Mouse (Mus musculus): ENCODE results near the gene AW146154.
"Not testable (repeated sequence)": the region's sequence is repeated elsewhere in the genome, so short reads cannot be mapped to it uniquely, and the experiment has no call there.

The AW146154 gene

DNA sequence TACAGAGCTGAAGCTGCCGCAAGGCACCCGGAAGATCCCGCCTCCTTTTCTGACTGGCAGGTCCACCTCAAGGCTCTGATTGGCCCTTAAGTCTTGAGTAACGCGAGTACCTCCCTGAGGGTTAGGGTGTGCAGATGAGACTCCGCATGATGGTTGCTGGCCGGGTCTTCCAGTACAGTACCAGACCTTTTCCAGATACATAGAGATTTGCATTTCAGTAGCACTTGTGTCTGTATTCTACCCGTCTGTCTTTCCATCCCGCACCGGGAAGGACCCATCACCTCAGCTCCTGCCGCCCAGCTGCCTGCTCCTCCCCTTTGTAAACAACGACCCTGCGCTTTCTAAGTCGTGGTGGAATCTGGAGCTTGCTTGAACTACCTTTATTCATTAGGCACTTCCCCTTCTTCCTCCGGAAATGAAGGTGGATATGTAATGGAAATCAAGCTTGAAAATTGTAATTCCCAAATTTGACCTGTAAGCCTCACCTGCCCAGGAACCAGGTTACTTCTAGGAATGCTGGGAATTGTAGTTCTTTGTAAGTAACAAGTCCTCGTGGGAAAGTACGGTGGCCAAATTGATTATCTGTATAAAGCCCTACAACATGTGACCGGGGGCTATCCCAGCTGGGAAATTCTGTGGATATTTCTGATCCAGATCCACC lies at the start of gene AW146154, which contains the start of gene Gm20449:
AW146154 (minus strand) TSS at position 502 of the 661 bp plus-strand sequence.
Gm20449 (minus strand) TSS at position 29 of the 661 bp plus-strand sequence.
- DNase-seq (ENCODE audit: low spot score) = peak; percentile 89

- no peak for DNase-seq (ENCODE audit: low spot score)
These were observed 13.0 kb upstream of the AW146154 start for GRCm38 (mm10) chr7:41512672-41513071.

- DNase-seq (ENCODE audit: low spot score) = no peak
These were observed 12.5 kb upstream of the AW146154 start for GRCm38 (mm10) chr7:41512207-41512606.

DNA sequence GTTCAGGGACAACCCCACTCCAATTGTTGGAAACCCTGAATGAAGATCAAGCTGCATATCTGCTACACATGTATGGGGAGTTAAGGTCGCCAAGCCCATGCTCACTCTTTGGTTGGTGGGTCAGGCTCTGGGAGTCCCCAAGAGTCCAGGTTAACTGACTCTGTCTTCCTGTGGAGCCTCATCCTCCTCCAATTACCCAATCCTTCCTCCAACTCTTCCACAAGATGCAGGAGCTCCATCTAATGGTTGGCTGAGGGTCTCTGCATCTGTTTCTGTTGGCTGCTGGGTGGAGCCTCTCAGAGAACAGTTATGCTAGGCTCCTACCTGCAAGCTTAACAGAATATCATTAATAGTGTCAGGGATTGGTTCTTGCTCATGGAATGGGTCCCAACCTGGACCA lies 2.7 kb upstream of the AW146154 start:
- no peak for DNase-seq (ENCODE audit: low spot score)

DNA sequence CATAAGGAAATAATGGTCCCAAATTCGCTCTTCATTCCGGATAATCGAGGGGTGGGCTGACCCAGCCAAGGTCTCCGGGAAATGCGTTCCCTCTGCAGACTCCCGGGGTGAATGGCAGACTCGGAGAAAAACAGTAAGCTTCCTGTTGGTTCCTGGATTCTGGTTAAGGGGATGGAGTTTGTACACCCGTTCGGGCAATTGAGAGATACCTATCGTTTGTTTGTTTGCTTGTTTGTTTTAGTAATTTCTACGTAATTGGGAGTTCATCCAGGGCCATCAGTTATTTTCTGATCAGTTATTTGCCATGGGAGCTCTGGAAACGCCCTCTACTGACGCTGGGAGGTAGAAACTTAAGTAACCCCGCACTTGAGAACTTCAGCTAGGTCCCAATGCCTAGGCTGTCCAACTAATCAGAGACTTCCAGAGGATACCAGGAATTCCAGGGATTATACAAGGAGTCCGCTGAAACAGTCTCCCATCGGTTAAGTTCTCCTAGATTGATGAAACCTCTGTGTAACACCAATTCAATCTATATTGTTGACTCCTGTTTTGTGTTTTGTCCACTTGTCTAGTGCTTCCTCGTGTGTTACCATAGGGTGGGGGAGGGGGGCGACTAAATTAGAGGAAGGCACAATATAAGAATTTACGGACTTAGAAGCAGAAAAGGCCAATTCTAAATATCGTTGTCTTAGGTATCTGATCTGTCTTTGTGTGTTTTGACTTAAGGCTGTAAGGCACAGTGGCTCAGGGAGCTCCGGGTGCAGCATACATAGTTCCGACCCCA lies 653 bp upstream of the AW146154 start:
- peak; percentile 62 for DNase-seq (ENCODE audit: low spot score)

DNA sequence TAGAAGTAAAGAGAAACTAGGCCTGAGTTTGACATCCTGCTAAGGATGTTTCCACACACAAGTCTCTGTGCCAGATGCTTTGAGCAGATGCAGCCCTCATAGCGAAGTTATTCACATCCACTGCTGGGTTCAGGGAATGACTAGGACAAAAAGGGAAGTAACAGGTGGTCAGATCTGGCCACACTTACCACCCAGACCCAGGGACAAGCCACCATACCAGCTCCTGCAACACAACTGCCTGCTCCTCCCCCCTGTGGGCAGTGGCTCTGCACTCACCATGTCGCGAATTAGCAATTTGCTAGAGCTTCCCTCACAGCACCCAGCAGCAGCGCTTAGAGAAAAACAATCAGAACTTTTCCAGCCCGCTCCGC lies 687 bp downstream of the AW146154 start:
- DNase-seq (ENCODE audit: low spot score) = not testable (repeated sequence)

DNA sequence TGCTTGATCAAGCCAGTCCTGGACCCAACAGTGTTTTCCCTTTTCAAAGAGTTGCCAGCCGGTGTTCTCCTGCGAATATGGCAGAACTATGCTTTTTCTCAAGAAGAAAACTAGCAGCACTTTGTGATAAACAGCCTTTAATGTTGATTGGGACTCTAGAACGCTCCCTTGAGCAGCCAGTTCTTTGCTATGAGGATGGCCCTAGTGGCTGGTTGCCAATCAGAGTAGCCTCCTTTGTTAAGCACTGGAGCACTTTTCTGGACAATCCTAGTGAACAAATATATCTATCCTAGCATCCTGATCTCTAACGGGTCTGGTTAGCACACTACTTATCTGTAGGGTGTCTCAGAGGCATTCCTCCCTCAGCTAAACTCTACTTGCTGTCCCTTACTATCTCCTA lies 1.2 kb downstream of the AW146154 start:
- peak; percentile 2 for DNase-seq (ENCODE audit: low spot score)

DNA sequence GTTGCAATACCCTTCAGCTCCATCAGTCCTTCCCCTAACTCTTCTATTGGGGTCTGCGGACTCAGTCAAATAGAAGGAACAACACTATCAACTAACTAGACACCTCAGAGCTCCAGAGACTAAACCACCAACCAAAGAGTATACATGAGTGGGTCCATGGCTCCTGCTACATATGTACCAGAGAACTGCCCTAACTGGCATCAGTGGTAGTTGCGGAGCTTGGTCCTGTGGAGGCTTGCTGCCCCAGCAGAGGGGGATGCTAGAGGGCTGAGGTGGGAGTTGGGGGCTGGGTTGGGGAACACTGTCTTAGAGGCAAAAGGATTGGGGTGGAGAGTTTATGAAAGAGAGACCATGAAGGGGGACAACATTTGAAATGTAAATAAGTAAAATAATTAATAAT lies 1.8 kb downstream of the AW146154 start:
- no peak for DNase-seq (ENCODE audit: low spot score)

GRCm38 (mm10) chr7:41451864-41452263 lies 47.8 kb downstream of the AW146154 start:
- no peak for DNase-seq (ENCODE audit: low spot score)

DNA sequence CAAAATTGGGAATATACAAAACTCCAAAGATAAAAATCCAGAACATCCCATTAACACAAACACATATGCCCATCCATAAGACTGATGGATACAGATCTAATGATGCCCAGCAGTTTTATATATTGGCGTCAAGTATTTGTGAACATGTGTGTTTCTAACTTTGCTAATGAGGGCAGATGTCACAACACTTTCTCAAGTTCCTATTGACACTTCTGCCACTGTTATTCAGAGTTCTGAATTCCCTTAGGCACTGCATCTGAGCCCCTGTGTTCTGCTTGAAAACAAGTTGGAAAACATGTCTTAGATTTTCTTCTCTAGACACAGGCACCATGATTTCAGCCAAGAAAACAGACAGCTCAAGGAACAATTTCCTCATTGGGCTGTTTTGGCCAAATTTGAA lies 51.1 kb downstream of the AW146154 start, which contains the start of gene Vmn2r57:
Vmn2r57 (minus strand) TSS at position 101 of the 400 bp plus-strand sequence.
- DNase-seq (ENCODE audit: low spot score) = not testable (repeated sequence)
